Mouse (Mus musculus): Measurements from ENCODE around the gene Olfr951. TPM values are rescaled to one million over a fixed set of nuclear protein-coding genes. Genes with fewer than 3 reads are reported as not detected.

The Olfr951 gene
- not detected in 2 replicates for polyA plus RNA-seq (2012; rRNA removed)

DNA sequence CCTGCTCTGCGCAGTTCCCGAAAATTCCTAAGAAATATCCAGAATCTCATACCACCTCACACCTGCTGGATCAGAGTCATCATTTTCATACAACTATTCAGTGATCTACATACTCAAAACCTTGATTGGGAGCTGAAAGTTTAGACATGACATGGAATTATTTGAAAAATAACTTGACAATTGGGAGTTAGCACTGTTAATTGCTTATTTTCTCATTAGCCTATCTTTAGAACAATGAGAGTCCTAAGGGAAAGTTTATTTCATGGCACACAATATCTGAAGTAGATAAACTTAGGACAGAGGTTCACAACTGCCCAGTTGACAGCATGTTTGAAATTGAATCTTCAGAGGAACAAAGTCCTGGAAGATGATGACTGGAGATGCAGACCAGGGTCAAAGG lies at the start of gene Olfr951:
Olfr951 (plus strand) TSS at position 301 of the 400 bp plus-strand sequence.
- TF ChIP-seq CTCF (IDR thresholded peaks at IDR 0.05; ENCODE audit: control insufficient read depth, insufficient read depth, insufficient replicate concordance, low read depth, low read length) (no peak), POLR2A (IDR thresholded peaks at IDR 0.05; ENCODE audit: control insufficient read depth, low read depth, low read length) (no peak)
- no peaks in the 10 kb centered on the region for H3K4me1 ChIP-seq (ENCODE audit: control insufficient read depth, insufficient read depth, low read length)
- no peaks in the 10 kb centered on the region for H3K36me3 ChIP-seq (ENCODE audit: control insufficient read depth, insufficient read depth, low read length)
- H3K27me3 ChIP-seq (ENCODE audit: control insufficient read depth, insufficient read depth, low read length) = no peaks in the 10 kb centered on the region
- H3K4me3 ChIP-seq (ENCODE audit: control insufficient read depth, low read depth, low read length) = no peak within 1 kb of the TSS
- no peak within 1 kb of the TSS for H3K27ac ChIP-seq (ENCODE audit: control insufficient read depth, insufficient read depth, low read depth, low read length)

- H3K27ac ChIP-seq (ENCODE audit: control insufficient read depth, insufficient read depth, low read depth, low read length) = no peak within 1 kb of the TSS
- no peaks in the 10 kb centered on the region for H3K27me3 ChIP-seq (ENCODE audit: control insufficient read depth, insufficient read depth, low read length)
- H3K4me1 ChIP-seq (ENCODE audit: control insufficient read depth, insufficient read depth, low read length) = no peaks in the 10 kb centered on the region
- no peak within 1 kb of the TSS for H3K4me3 ChIP-seq (ENCODE audit: control insufficient read depth, low read depth, low read length)
- TF ChIP-seq POLR2A (IDR thresholded peaks at IDR 0.05; ENCODE audit: control insufficient read depth, low read depth, low read length) = no peak
- no peak for TF ChIP-seq CTCF (IDR thresholded peaks at IDR 0.05; ENCODE audit: control insufficient read depth, insufficient read depth, insufficient replicate concordance, low read depth, low read length)
- no peaks in the 10 kb centered on the region for H3K36me3 ChIP-seq (ENCODE audit: control insufficient read depth, insufficient read depth, low read length)
Measured at GRCm38 (mm10) chr9:39427048-39427447, 39.8 kb downstream of the Olfr951 start, which contains the start of gene Olfr952. Gene Olfr952, minus strand, starts transcription at chr9:39427148.

Other genes with a start within 250 kb of the Olfr951 start
- gene Olfr943, start 221.1 kb upstream of the Olfr951 start, polyA plus RNA-seq (2012; rRNA removed) = not detected in 2 replicates
- gene Olfr944, start 185.5 kb upstream of the Olfr951 start, polyA plus RNA-seq (2012; rRNA removed) = not detected in 2 replicates
- gene Olfr1537, start 137.4 kb upstream of the Olfr951 start, polyA plus RNA-seq (2012; rRNA removed) = not detected in 2 replicates
- gene Olfr945, start 110.6 kb upstream of the Olfr951 start, polyA plus RNA-seq (2012; rRNA removed) = not detected in 2 replicates
- gene Olfr948, start 61.4 kb upstream of the Olfr951 start, polyA plus RNA-seq (2012; rRNA removed) = not detected in 2 replicates
- not detected in 2 replicates for gene Olfr952, start 39.7 kb downstream of the Olfr951 start, polyA plus RNA-seq (2012; rRNA removed)
- not detected in 2 replicates for gene Olfr954, start 69.3 kb downstream of the Olfr951 start, polyA plus RNA-seq (2012; rRNA removed)
- gene Olfr955, start 84.5 kb downstream of the Olfr951 start, polyA plus RNA-seq (2012; rRNA removed) = not detected in 2 replicates
- gene Olfr44, start 106.6 kb downstream of the Olfr951 start, polyA plus RNA-seq (2012; rRNA removed) = not detected in 2 replicates
- not detected in 2 replicates for gene Olfr957, start 128.4 kb downstream of the Olfr951 start, polyA plus RNA-seq (2012; rRNA removed)
- gene Olfr958, start 166.6 kb downstream of the Olfr951 start, polyA plus RNA-seq (2012; rRNA removed) = not detected in 2 replicates
- not detected in 2 replicates for gene Olfr959, start 188.2 kb downstream of the Olfr951 start, polyA plus RNA-seq (2012; rRNA removed)
- 0.05 and 0.13 TPM in 2 replicates for gene AW551984, start 217.0 kb downstream of the Olfr951 start, polyA plus RNA-seq (2012; rRNA removed)
- gene Olfr148, start 223.2 kb downstream of the Olfr951 start, polyA plus RNA-seq (2012; rRNA removed) = not detected in 2 replicates
- not detected in 2 replicates for gene Olfr960, start 234.0 kb downstream of the Olfr951 start, polyA plus RNA-seq (2012; rRNA removed)

Data from testis, adult 2 months (tissue).